Mouse (Mus musculus): ENCODE measurements around the gene Ccdc88b. TPM values are rescaled to one million over a fixed set of nuclear protein-coding genes. Genes with fewer than 3 reads are reported as not detected.

The Ccdc88b gene
- polyA plus RNA-seq, 1 experiment from 2014 or later, result 0.26 TPM

DNA sequence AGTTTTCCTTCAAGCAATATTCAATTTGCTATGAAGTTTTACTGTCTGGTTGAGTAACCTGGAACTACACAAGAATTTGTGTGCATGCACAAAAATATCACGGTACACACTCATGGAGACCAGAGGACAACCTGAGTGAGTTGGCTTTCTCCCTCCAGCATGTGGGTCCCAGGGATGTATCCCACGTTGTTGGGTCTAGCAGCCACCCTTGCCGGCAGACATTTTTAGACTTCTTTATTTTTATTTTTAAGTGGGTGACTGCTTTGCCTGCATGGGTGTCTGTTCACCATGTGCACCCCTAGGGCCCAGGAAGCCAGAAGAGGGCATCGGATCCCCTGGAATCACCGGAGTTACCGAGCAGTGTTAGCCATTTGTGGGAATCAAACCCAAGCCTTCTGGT is 32.6 kb downstream of the Ccdc88b start:
- Histone ChIP-seq H3K9me3 (ENCODE audit: control insufficient read depth, low read length) (no peaks in the 10 kb centered on the region), H3K9ac (ENCODE audit: low read length) (no peak overlapping the region), H3K4me1 (ENCODE audit: control insufficient read depth, insufficient read depth, low read length) (peaks cover 7% of the 10 kb centered on the region), H3K36me3 (ENCODE audit: control insufficient read depth, insufficient read depth, low read length) (no peaks in the 10 kb centered on the region), H3K27me3 (ENCODE audit: control insufficient read depth, insufficient read depth, low read length) (peaks cover 17% of the 10 kb centered on the region), H3K4me3 (ENCODE audit: low read depth, low read length) (no peak overlapping the region), H3K27ac (ENCODE audit: low read depth, low read length) (no peak overlapping the region), H3K4me2 (no peak overlapping the region)
- DNase-seq (ENCODE audit: low spot score, missing footprints) (no peak), ATAC-seq (ENCODE audit: low FRiP score) (no peak)
- 83% methylated on average over 6 of the region's 6 CpGs for WGBS

GRCm38 (mm10) chr19:6820538-6821195 is 37.3 kb downstream of the Ccdc88b start:
- Histone ChIP-seq H3K9me3 (ENCODE audit: control insufficient read depth, low read length) (no peaks in the 10 kb centered on the region), H3K4me1 (ENCODE audit: control insufficient read depth, insufficient read depth, low read length) (no peaks in the 10 kb centered on the region; the same call in 1 of the 2 replicates), H3K36me3 (ENCODE audit: control insufficient read depth, insufficient read depth, low read length) (no peaks in the 10 kb centered on the region), H3K9ac (ENCODE audit: low read length) (no peak overlapping the region), H3K27ac (ENCODE audit: low read depth, low read length) (no peak overlapping the region), H3K4me3 (ENCODE audit: low read depth, low read length) (no peak overlapping the region), H3K4me2 (no peak overlapping the region), H3K27me3 (ENCODE audit: control insufficient read depth, insufficient read depth, low read length) (no peaks in the 10 kb centered on the region)
- ATAC-seq (ENCODE audit: low FRiP score) (no peak), DNase-seq (ENCODE audit: low spot score, missing footprints) (no peak)
- 83% methylated on average over 13 of the region's 13 CpGs for whole genome bisulfite sequencing

- no peak for ATAC-seq (ENCODE audit: low FRiP score)
- Histone ChIP-seq H3K4me2 (no peak overlapping the region), H3K27me3 (ENCODE audit: control insufficient read depth, insufficient read depth, low read length) (no peaks in the 10 kb centered on the region), H3K27ac (ENCODE audit: low read depth, low read length) (no peak overlapping the region), H3K36me3 (ENCODE audit: control insufficient read depth, insufficient read depth, low read length) (no peaks in the 10 kb centered on the region), H3K9ac (ENCODE audit: low read length) (no peak overlapping the region), H3K9me3 (ENCODE audit: control insufficient read depth, low read length) (no peaks in the 10 kb centered on the region), H3K4me3 (ENCODE audit: low read depth, low read length) (no peak overlapping the region), H3K4me1 (ENCODE audit: control insufficient read depth, insufficient read depth, low read length) (no peaks in the 10 kb centered on the region; the same call in 1 of the 2 replicates)
- no peak for DNase-seq (ENCODE audit: low spot score, missing footprints)
- WGBS, result 43% methylated on average over 10 of the region's 10 CpGs
These were observed 38.7 kb downstream of the Ccdc88b start for GRCm38 (mm10) chr19:6819143-6819827.

DNA sequence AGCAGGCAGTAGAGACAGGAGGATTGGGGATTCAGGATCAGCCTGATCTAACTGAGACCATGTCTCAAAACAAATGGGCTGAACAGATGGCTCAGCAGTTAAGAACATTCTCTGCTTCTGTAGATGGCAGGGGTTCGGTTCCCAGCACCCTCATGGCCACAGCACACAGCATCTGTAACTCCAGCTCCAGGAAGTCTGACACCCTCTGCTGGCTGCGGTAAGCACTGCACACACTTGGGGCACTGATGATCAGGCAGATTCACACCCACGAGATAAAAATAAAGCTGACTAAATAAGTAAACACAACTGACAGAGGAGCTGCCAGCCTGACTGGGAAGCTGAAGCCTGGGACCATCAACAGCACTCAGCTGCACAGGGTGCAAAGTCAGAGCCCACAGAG is 43.1 kb downstream of the Ccdc88b start:
- Histone ChIP-seq H3K36me3 (ENCODE audit: control insufficient read depth, insufficient read depth, low read length) (no peaks in the 10 kb centered on the region), H3K4me1 (ENCODE audit: control insufficient read depth, insufficient read depth, low read length) (no peaks in the 10 kb centered on the region; the same call in 1 of the 2 replicates), H3K4me3 (ENCODE audit: low read depth, low read length) (no peak overlapping the region), H3K27ac (ENCODE audit: low read depth, low read length) (no peak overlapping the region), H3K9me3 (ENCODE audit: control insufficient read depth, low read length) (no peaks in the 10 kb centered on the region), H3K27me3 (ENCODE audit: control insufficient read depth, insufficient read depth, low read length) (no peaks in the 10 kb centered on the region), H3K9ac (ENCODE audit: low read length) (no peak overlapping the region), H3K4me2 (no peak overlapping the region)
- 95% methylated on average over 3 of the region's 3 CpGs for WGBS
- DNase-seq (ENCODE audit: low spot score, missing footprints) (no peak), ATAC-seq (ENCODE audit: low FRiP score) (no peak)

- H3K4me2 ChIP-seq, result no peak overlapping the region
- DNase-seq (ENCODE audit: low spot score, missing footprints), result no peak
- H3K27ac ChIP-seq (ENCODE audit: low read depth, low read length), result no peak overlapping the region
- no peaks in the 10 kb centered on the region for H3K36me3 ChIP-seq (ENCODE audit: control insufficient read depth, insufficient read depth, low read length)
- H3K27me3 ChIP-seq (ENCODE audit: control insufficient read depth, insufficient read depth, low read length), result no peaks in the 10 kb centered on the region
- WGBS, result 69% methylated on average over 4 of the region's 4 CpGs
- no peaks in the 10 kb centered on the region for H3K9me3 ChIP-seq (ENCODE audit: control insufficient read depth, low read length)
- no peaks in the 10 kb centered on the region; the same call in 1 of the 2 replicates for H3K4me1 ChIP-seq (ENCODE audit: control insufficient read depth, insufficient read depth, low read length)
- H3K4me3 ChIP-seq (ENCODE audit: low read depth, low read length), result no peak overlapping the region
- no peak overlapping the region for H3K9ac ChIP-seq (ENCODE audit: low read length)
- no peak for ATAC-seq (ENCODE audit: low FRiP score)
These were observed 43.6 kb downstream of the Ccdc88b start for GRCm38 (mm10) chr19:6814366-6814765.

Small RNA genes lying within 50 kb of the gene (microRNA-seq; reads per million reads assigned to microRNA genes)
- not detected for gene Mir5046

Other genes with a start within 250 kb of the Ccdc88b start
- gene Rps6ka4, start 17.6 kb downstream of the Ccdc88b start, polyA plus RNA-seq (2014; fragmentation: Nextera tagmentation; extraction: Ambion mirVana), result 4.8 and 5.1 TPM in 2 replicates
- gene Trmt112, start 51.5 kb upstream of the Ccdc88b start, polyA plus RNA-seq (2014; fragmentation: Nextera tagmentation; extraction: Ambion mirVana), result 147 and 151 TPM in 2 replicates
- gene Prdx5, start 51.9 kb upstream of the Ccdc88b start, polyA plus RNA-seq (2014; fragmentation: Nextera tagmentation; extraction: Ambion mirVana), result 123 and 127 TPM in 2 replicates
- gene Esrra, start 63.6 kb upstream of the Ccdc88b start, polyA plus RNA-seq (2014; fragmentation: Nextera tagmentation; extraction: Ambion mirVana), result 3.4 and 3.7 TPM in 2 replicates
- not detected in 2 replicates for gene Catsperz, start 67.2 kb upstream of the Ccdc88b start, polyA plus RNA-seq (2014; fragmentation: Nextera tagmentation; extraction: Ambion mirVana)
- gene Kcnk4, start 76.3 kb upstream of the Ccdc88b start, polyA plus RNA-seq (2014; fragmentation: Nextera tagmentation; extraction: Ambion mirVana), result not detected in 2 replicates
- 53.7 and 55.9 TPM in 2 replicates for gene Bad, start 83.7 kb upstream of the Ccdc88b start, polyA plus RNA-seq (2014; fragmentation: Nextera tagmentation; extraction: Ambion mirVana)
- 28.0 and 32.0 TPM in 2 replicates for gene Gpr137, start 84.3 kb upstream of the Ccdc88b start, polyA plus RNA-seq (2014; fragmentation: Nextera tagmentation; extraction: Ambion mirVana)
- gene Ppp1r14b, start 116.8 kb upstream of the Ccdc88b start, polyA plus RNA-seq (2014; fragmentation: Nextera tagmentation; extraction: Ambion mirVana), result 245 and 285 TPM in 2 replicates
- 13.0 and 14.2 TPM in 2 replicates for gene Plcb3, start 118.3 kb upstream of the Ccdc88b start, polyA plus RNA-seq (2014; fragmentation: Nextera tagmentation; extraction: Ambion mirVana)
- 67.7 and 81.3 TPM in 2 replicates for gene Fkbp2, start 122.3 kb upstream of the Ccdc88b start, polyA plus RNA-seq (2014; fragmentation: Nextera tagmentation; extraction: Ambion mirVana)
- 21.9 and 25.4 TPM in 2 replicates for gene Vegfb, start 129.4 kb upstream of the Ccdc88b start, polyA plus RNA-seq (2014; fragmentation: Nextera tagmentation; extraction: Ambion mirVana)
- gene Dnajc4, start 134.4 kb upstream of the Ccdc88b start, polyA plus RNA-seq (2014; fragmentation: Nextera tagmentation; extraction: Ambion mirVana), result 17.9 and 21.0 TPM in 2 replicates
- gene Nudt22, start 137.9 kb upstream of the Ccdc88b start, polyA plus RNA-seq (2014; fragmentation: Nextera tagmentation; extraction: Ambion mirVana), result 14.4 and 19.5 TPM in 2 replicates
- 10.0 and 10.2 TPM in 2 replicates for gene Trpt1, start 137.9 kb upstream of the Ccdc88b start, polyA plus RNA-seq (2014; fragmentation: Nextera tagmentation; extraction: Ambion mirVana)
- gene Fermt3, start 161.3 kb upstream of the Ccdc88b start, polyA plus RNA-seq (2014; fragmentation: Nextera tagmentation; extraction: Ambion mirVana), result 6.7 and 7.3 TPM in 2 replicates
- gene Stip1, start 181.8 kb upstream of the Ccdc88b start, polyA plus RNA-seq (2014; fragmentation: Nextera tagmentation; extraction: Ambion mirVana), result 410 and 416 TPM in 2 replicates
- 2.2 and 3.0 TPM in 2 replicates for gene Macrod1, start 198.6 kb upstream of the Ccdc88b start, polyA plus RNA-seq (2014; fragmentation: Nextera tagmentation; extraction: Ambion mirVana)
- 7.5 and 8.2 TPM in 2 replicates for gene Flrt1, start 247.5 kb upstream of the Ccdc88b start, polyA plus RNA-seq (2014; fragmentation: Nextera tagmentation; extraction: Ambion mirVana)